Mouse (Mus musculus): ENCODE data around the gene Mapkapk3.
A peak's percentile ranks its signal among the peaks of the same experiment; 100 is the strongest.

Gene Mapkapk3

GRCm38 (mm10) chr9:107289211-107290076 is at the start of gene Mapkapk3:
Mapkapk3 (minus strand) TSS chr9:107289877.
- DNase-seq (ENCODE audit: low spot score): peak; percentile 80

DNA sequence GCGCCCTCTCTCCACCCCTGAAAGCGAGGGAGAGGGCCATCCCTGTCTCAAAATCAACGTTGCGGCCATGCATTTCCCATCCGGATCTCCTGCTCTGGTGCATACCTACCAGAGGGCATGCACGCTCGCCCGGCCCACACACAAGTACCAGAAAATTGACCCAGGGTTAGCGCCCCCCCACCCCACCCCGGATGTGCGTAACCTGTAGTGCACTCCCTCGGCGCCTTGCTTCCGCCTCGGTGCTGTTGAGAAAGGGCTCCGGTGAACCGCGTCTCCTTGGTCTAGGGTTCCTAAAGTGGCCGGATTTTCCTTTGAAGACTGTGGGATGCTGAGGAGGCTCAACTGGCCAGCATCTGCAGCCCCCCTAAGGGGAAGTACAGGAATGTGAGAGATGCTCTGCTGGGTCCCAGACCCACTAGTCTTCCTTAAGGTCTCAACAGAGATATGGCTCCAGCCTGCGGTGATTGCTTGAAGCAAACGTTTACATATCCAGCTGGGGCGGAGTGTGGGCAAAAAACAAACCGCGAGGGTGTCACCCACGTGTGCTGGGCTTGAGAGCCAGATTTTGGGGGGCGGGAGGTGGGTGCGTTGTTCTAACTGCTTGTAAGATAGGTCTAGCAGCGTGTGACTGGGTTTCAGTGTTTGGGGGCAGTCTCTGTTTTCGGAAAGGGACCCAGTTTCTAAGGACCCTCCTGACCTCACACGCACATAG is 48.7 kb upstream of the Mapkapk3 start, which contains the start of gene Hemk1:
Gene Hemk1, minus strand, starts transcription at position 179 of the 712 bp plus-strand sequence.
- DNase-seq (ENCODE audit: low spot score): peak; percentile 78

DNA sequence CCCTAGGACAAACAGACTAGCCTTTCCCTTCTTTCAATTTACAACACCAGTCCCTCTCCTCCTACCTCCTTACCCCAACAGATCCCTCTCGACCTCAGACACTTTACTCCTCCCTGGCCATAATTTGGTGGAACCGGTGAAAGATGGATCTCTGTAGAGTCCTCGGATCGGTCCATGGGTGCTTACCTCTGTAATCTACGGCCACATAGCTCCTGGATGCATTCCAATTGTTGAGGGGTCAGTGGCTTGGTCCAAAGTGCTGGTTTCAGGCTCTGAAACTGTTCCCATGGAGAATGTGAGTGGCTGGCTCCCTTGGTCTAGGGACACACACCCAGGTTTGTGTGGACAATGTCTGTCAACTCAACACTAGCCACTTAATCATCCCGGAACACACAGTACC is 46.7 kb upstream of the Mapkapk3 start:
- no peak for DNase-seq (ENCODE audit: low spot score)

DNA sequence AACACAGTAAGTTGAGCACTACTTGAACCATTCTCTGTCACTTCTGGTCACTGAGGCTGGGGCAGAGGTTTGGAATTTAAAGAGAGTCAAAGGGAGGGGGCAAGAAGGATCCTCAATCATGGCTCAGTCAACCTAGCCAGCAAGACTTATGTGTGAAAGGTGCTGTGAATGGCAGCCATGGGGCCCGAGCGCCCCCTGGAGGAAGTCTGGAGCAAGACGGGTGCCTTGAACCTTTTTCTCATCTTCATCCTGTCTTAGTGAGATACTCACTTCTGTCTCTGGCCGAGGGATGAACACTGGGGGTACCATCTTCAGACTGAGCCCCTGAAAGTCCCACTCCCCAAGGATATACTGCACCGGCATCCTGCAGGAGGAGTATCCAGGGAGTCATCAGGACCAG is 46.2 kb upstream of the Mapkapk3 start:
- DNase-seq (ENCODE audit: low spot score): peak; percentile 61

- no peak for DNase-seq (ENCODE audit: low spot score)
Measured at GRCm38 (mm10) chr9:107335046-107335445, 45.4 kb upstream of the Mapkapk3 start.

DNA sequence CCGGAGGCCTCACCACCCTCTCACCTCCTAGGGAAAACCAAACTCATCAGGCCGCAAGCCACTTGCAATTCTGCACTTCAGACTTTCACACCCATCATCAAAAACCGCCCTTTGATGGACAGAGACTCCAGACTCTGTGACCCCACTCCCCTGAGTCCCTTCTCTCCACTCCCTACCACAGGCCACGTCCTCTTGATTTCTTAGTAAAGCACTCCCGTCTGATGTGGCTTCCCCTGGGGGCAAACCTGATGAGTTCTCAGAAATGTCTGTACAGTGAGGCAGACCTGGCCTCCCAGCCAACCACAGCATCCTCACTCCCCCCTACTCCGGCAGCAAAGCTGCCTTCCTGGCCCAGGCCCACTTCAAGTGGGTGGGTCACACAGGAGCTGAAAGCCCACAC is 44.7 kb upstream of the Mapkapk3 start:
- no peak for DNase-seq (ENCODE audit: low spot score)

DNA sequence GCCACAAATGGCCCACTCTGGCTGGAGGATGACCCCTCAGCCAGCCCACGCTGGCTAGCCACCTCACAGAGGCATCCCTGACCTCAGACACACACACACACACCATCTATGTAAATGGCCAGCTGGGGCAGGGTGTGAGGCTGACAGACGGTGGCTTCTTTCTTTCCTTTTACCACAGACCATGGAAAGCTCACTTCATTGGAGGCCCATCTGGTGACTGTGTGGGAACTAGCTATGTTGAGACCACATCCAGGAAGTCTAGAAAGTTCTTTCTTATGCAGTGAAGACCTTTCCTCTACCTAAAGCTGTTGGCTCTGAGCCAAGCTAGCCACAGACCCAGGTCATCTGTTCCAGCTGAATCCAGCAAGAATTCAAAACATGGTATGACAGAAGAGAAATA is 44.0 kb upstream of the Mapkapk3 start:
- no peak for DNase-seq (ENCODE audit: low spot score)

DNA sequence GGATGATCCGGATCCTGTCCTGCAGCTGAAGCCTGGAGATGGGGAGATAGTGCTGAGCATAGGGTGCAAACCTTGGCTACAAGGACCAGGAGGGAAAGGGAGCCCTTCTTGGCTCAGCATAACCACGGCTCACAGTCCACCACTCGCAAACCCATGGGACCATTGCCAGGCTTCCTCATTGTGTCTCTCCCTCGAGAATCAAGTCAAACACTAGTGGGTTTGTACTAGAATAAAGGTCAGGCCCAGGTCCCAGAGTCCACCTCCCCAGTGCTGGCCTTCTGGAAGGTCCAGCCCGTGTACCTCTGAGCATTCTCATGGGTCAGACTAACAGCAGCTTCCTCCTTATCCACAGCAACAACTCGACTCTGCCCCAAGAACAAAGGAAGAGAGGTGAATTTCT is 41.1 kb upstream of the Mapkapk3 start:
- no peak for DNase-seq (ENCODE audit: low spot score)

DNA sequence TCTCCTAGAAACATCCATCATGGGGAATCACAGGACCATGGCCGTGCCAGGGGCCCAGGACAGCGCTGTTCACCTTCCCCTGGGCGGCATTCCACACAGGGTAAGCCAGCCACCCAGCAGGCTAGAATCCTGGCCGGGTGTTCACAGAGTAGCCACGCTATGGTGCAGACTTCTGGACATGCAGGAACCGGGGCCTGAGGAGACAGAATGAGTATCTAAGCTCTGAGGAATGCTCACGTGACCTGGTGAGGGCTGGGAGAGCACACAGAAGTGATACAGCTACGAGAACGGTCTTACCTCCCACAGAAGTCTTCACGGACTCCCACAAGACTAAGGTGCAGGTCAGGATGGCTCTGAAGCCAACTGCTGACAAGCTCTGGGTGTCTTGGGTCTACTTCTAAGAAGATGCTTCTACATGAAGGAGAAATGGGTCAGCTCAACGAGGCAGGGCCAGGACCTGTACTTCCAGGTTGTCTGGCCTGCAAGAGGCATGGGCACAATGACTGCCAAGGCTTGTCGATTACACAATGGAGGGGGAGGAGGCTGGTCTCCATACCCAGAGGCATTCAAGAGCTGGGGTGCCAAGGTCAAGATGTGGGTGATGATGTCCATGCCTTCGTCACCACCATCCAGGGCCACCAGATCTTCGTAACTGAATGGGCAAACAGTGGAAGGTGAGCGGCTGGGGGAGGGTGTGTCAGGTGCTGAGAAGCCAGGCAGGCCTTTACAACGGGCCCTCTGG is 38.4 kb upstream of the Mapkapk3 start:
- no peak for DNase-seq (ENCODE audit: low spot score)

- no peak for DNase-seq (ENCODE audit: low spot score)
Measured at GRCm38 (mm10) chr9:107325904-107326303, 36.2 kb upstream of the Mapkapk3 start.

DNA sequence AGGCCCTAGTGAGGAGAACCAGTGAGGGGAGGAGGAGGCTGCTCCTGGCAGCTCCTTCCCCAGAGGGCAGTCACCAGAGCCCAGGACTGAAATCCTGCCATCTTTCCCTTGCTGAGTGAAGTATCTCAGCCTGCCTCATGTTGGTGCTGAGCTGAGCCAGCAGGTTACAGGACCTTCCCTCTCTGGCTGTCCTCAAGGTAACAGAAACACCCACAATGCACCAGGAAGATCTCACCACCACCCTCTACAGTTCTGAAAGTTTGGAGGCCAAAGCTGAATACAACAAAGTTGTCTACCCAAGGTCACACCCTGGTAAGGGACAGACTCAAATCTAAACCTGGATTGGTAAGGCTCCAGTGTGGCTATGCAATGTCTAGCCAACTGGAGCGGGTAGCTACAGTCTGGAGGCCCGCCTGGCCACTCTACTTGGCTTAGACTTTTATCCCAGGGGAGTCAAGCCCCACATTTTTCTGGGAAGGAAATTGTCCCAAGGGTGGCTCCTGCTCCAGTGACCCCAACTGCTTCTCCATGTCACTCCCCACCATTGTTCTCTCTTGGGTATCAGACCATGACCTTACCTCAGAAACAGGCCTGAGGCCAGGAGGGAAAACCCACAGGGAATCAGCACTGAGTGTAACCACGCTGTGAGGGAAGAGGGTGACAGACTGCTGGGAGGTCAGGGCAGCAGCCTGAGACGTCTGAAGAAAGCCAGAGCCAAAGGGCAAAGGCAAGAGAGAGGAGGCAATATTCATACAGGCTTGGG is 35.3 kb upstream of the Mapkapk3 start:
- no peak for DNase-seq (ENCODE audit: low spot score)

- DNase-seq (ENCODE audit: low spot score): no peak
Measured at GRCm38 (mm10) chr9:107323558-107323957, 33.9 kb upstream of the Mapkapk3 start.

DNA sequence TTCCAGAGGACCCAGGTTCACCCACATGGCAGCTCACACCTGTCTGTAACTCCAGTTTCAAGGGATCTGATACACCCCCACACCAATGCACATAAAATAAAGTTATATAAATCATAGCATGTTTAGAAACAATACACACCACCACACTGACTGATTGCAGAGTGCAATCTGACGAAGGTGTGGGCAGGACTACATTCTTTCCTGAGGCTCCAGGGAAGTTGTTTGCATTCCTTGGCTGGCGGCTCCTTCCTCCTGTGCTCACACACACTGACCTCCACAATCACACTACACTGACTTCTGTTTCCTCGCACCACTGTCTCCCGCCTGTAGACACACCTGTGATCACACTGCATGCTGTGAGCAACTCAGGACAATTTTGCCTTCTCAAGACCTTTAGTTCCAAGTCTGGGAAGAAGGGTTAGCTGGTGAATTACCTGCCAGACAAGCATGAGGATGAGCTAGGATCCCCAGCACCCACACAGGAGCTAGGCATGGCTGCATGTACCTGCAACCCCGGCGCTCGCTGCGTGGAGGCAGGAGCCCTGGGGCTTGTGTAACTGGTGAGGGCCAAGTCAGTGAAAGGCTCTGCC is 32.9 kb upstream of the Mapkapk3 start:
- DNase-seq (ENCODE audit: low spot score): peak; percentile 26

- no peak for DNase-seq (ENCODE audit: low spot score)
Measured at GRCm38 (mm10) chr9:107315791-107316190, 26.1 kb upstream of the Mapkapk3 start.

GRCm38 (mm10) chr9:107313926-107314325 is 24.2 kb upstream of the Mapkapk3 start:
- no peak for DNase-seq (ENCODE audit: low spot score)

GRCm38 (mm10) chr9:107312811-107313584 is 23.3 kb upstream of the Mapkapk3 start:
- no peak for DNase-seq (ENCODE audit: low spot score)

- DNase-seq (ENCODE audit: low spot score): no peak
Measured at GRCm38 (mm10) chr9:107309600-107309999, 19.9 kb upstream of the Mapkapk3 start.

DNA sequence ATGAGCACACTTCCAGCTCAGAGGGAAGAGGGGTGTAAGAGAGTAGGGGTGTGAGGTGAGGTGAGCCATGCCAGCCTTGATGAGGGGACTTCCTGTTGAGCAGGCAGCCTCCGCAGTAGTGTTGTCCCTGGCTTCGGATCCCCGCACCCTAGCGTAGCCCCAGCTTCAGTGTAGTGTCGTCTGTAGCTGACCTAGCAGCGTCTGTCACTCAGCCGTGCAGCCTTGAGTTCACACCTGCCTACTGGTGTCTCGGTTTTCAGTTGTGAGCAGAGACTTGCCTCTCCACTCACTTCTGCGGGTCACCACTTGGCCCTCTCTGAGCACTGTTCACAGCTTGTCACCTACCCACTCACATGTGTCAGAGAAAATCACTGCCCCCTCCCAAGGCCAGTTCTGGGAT is 19.5 kb upstream of the Mapkapk3 start:
- DNase-seq (ENCODE audit: low spot score): no peak

GRCm38 (mm10) chr9:107308346-107309000 is 18.8 kb upstream of the Mapkapk3 start:
- DNase-seq (ENCODE audit: low spot score): no peak

GRCm38 (mm10) chr9:107307886-107308285 is 18.2 kb upstream of the Mapkapk3 start:
- peak; percentile 83 for DNase-seq (ENCODE audit: low spot score)
